Comparison of ENCODE assay signal across 9 mouse cellular contexts in genomic region chr12:33388842-33389241, GRCm38 (mm10). TPM values are rescaled to one million over a fixed set of nuclear protein-coding genes. Genes with fewer than 3 reads are reported as not detected.
DNase-seq lines count a peak whose midpoint lies in the region; ATAC-seq and TF ChIP-seq lines count a peak whose summit lies in the region.
"Had no signal": no experiment of that assay in that cellular context is flagged by ENCODE, and none has a peak within 500 bp of the region (broad histone marks: within the 10 kb centered on the region; RNA-seq: fewer than 3 reads in every experiment).

No protein-coding gene starts in this region.

- 8% methylated on average over 5 of the region's 5 CpGs for WGBS in lung, embryonic 14.5 days

- TF ChIP-seq POLR2A in embryonic fibroblast, embryonic 13.5 days (IDR thresholded peaks at IDR 0.05; ENCODE audit: low read depth, low read length), result no peak

- H3K27me3 ChIP-seq in E14TG2a.4 (ENCODE audit: insufficient read depth, low read length), result peaks cover 18% of the 10 kb centered on the region
- no peaks in the 10 kb centered on the region for H3K27me3 ChIP-seq in lung, embryonic 14.5 days (ENCODE audit: insufficient read depth, low read length)

- TF ChIP-seq CTCF in E14TG2a.4 (conservative IDR thresholded peaks at IDR 0.05; ENCODE audit: low read length), result peak; percentile 57
- peak; percentile 86 for TF ChIP-seq CTCF in embryonic fibroblast, embryonic 13.5 days (IDR thresholded peaks at IDR 0.05; ENCODE audit: borderline replicate concordance, insufficient read depth, low read length)
- TF ChIP-seq CTCF in lung, embryonic 14.5 days (IDR thresholded peaks at IDR 0.05; ENCODE audit: low read depth), result peak; percentile 94

- ATAC-seq in lung, embryonic 14.5 days (ENCODE audit: insufficient read depth), result peak; percentile 79

- peaks cover 25% of the 10 kb centered on the region for H3K4me1 ChIP-seq in E14TG2a.4 (replicated peaks; ENCODE audit: low read depth, low read length)
- no peaks in the 10 kb centered on the region for H3K4me1 ChIP-seq in embryonic fibroblast, embryonic 13.5 days (ENCODE audit: control insufficient read depth, insufficient read depth, low read length)
- no peaks in the 10 kb centered on the region for H3K4me1 ChIP-seq in lung, embryonic 14.5 days (ENCODE audit: insufficient read depth)

- H3K9me3 ChIP-seq in E14TG2a.4 (ENCODE audit: low read length), result no peaks in the 10 kb centered on the region
- no peaks in the 10 kb centered on the region for H3K9me3 ChIP-seq in lung, embryonic 14.5 days (ENCODE audit: low read depth, low read length)

- H3K36me3 ChIP-seq in E14TG2a.4 (ENCODE audit: insufficient read depth, low read length), result no peaks in the 10 kb centered on the region
- no peaks in the 10 kb centered on the region for H3K36me3 ChIP-seq in lung, embryonic 14.5 days (ENCODE audit: insufficient read depth)

- H3K4me3 ChIP-seq in E14TG2a.4 (replicated peaks; ENCODE audit: low read length), result no peak overlapping the region
- no peak overlapping the region for H3K4me3 ChIP-seq in embryonic fibroblast, embryonic 13.5 days (ENCODE audit: insufficient read depth, low read length)
- H3K4me3 ChIP-seq in lung, embryonic 14.5 days (ENCODE audit: low read depth, low read length), result no peak overlapping the region

- H3K4me2 ChIP-seq in lung, embryonic 14.5 days, result no peak overlapping the region

- intact Hi-C loops in heart, postnatal 14 days (cut with DNase I), result loop anchor here (1.0 to 10.0 kb wide), 3 partner anchors 35 to 1796 kb away; no protein-coding TSS in a partner anchor

- DNase-seq in brain, adult 2 months (ENCODE audit: low read depth, low spot score), result peak; percentile 88
- peak; percentile 63 to 78 for DNase-seq in heart, postnatal 14 days
- peak; percentile 76 to 80 for DNase-seq in kidney, postnatal 4 days
- DNase-seq in lung, embryonic 14.5 days, result peak; percentile 93
- peak; percentile 25 for DNase-seq in ovary, adult 18-20 months (ENCODE audit: low spot score)
- peak; percentile 11 to 56 for DNase-seq in thymus, postnatal 10 days (ENCODE audit: low spot score in 2 of 2)

- H3K9ac ChIP-seq in lung, embryonic 14.5 days, result no peak overlapping the region

- H3K27ac ChIP-seq in embryonic fibroblast, embryonic 13.5 days (ENCODE audit: insufficient read depth, low read length), result no peak overlapping the region
- no peak overlapping the region for H3K27ac ChIP-seq in lung, embryonic 14.5 days (ENCODE audit: low read depth)

RNA-seq across cellular contexts. Expression of gene Efcab10, which starts 5.8 kb away (rescaled TPM):
- not detected in 2 replicates for polyA plus RNA-seq in embryonic fibroblast, embryonic 13.5 days (2011; ENCODE audit: insufficient read length, low read depth, missing spikeins)
- under 1 TPM in 1 of 2 experiments, not detected in 1; 0.45 TPM for total RNA-seq in heart, postnatal 14 days (2021)
- 0.58 and 1.1 TPM in 2 replicates for polyA plus RNA-seq in lung, embryonic 14.5 days (2014; fragmentation: Nextera tagmentation; extraction: Ambion mirVana)
- polyA plus RNA-seq: heart, embryonic 14.5 days had no signal

RNA-seq across cellular contexts. Expression of gene Twistnb, which starts 40.6 kb away (rescaled TPM):
- 16.2 and 24.3 TPM in 2 replicates for polyA plus RNA-seq in embryonic fibroblast, embryonic 13.5 days (2011; ENCODE audit: insufficient read length, low read depth, missing spikeins)
- 1 to 10 TPM; 8.6 to 9.3 TPM for total RNA-seq in heart, postnatal 14 days (2021)
- polyA plus RNA-seq in lung, embryonic 14.5 days (2014; fragmentation: Nextera tagmentation; extraction: Ambion mirVana), result 66.0 and 66.4 TPM in 2 replicates

Comparison
In these comparisons a context has a peak if more than half of its experiments do, and no peak if none do; other contexts are left out.
1. DNase-seq: peak in every context shown above with its lines; median percentile 93 in lung, embryonic 14.5 days; 88 in brain, adult 2 months; 78 in kidney, postnatal 4 days; 70 in heart, postnatal 14 days; 34 in thymus, postnatal 10 days; 25 in ovary, adult 18-20 months.